Mouse (Mus musculus) erythroblast, embryonic 14.5 days (primary cell): ENCODE measurements around the gene Gfy. TPM values are rescaled to one million over a fixed set of nuclear protein-coding genes. Genes with fewer than 3 reads are reported as not detected.
A peak's percentile ranks its signal among the peaks of the same experiment; 100 is the strongest.

Experiments used
- H3K27me3 ChIP-seq: 2 replicates; pipeline ENCODE4 v1.6.1; 2012; ENCODE audit warnings: inconsistent platforms; ENCODE audit not compliant: control insufficient read depth
- H3K36me3 ChIP-seq: 2 replicates; pipeline ENCODE4 v1.6.1; 2012; ENCODE audit warnings: mild to moderate bottlenecking, inconsistent platforms; ENCODE audit not compliant: control insufficient read depth
- H3K4me1 ChIP-seq: 2 replicates; pipeline ENCODE4 v1.6.1; 2012; ENCODE audit warnings: inconsistent platforms; ENCODE audit not compliant: control insufficient read depth
- H3K4me3 ChIP-seq: replicated peaks from 2 replicates; pipeline ENCODE3; 2012; ENCODE audit warnings: moderate library complexity, mild to moderate bottlenecking, inconsistent platforms
- H3K9me3 ChIP-seq: 2 replicates; pipeline ENCODE4 v1.6.1; 2012; ENCODE audit warnings: low read length, inconsistent platforms, mixed read lengths; ENCODE audit not compliant: control insufficient read depth
- GATA1 ChIP-seq: IDR thresholded peaks from 2 replicates; pipeline ENCODE4 v1.6.1; 2012; ENCODE audit warnings: low read length, inconsistent platforms, mixed read lengths
- TAL1 ChIP-seq: IDR thresholded peaks from 3 replicates; pipeline ENCODE4 v1.6.1; 2012; ENCODE audit warnings: low read length, inconsistent platforms, mixed read lengths
- polyA plus RNA-seq: library from polyadenylated mRNA; stranded (reverse); fragments of >175 nt; gene quantifications from 2 replicates; pipeline ENCODE4 v1.2.3, GENCODE M21; 2012

Gfy gene
- polyA plus RNA-seq, 1 experiment: not detected

DNA sequence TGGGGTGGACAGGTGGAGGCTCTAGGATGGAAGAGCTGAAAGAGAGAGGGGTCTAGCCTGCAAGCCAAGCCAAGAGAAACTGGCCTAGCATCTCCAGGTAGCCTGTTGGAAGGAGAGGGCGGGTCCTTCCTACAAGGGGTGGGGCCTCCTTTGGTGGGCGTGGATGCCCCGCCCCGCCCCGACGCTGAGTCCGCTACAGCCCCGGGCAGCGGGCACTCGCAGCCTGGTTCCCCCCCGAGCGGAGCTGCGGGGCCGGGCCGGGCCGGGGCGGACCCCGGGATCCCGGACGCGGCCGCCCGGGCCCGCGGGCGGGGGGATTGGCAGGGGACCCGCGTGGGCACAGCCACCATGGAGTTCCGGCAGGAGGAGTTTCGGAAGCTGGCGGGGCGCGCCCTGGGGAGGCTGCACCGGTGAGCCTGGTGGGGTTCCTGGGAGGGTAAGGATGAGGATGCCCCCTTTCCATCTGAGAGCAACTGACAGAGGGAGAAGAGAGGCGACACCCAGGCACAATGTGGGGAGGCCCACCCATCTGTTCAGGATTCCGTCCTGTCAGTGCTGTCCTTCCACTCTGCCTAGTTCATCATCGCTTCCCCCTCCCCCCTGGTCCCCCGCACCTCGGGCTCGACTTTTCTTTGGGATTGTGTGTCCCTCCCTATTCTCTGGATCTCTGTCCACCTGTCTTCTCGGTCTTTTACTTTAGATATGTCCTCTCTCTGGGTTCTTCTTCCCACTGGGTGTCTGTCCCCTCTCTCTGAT is 15.5 kb downstream of the Gfy start, which contains the start of gene Slc17a7:
Slc17a7 (plus strand) TSS at position 215 of the 756 bp plus-strand sequence.
- peak within 1 kb of the TSS; percentile 38 for H3K4me3 ChIP-seq
- H3K36me3 ChIP-seq: peaks cover 15% of the 10 kb centered on the region
- peaks cover 19% of the 10 kb centered on the region for H3K9me3 ChIP-seq
- peaks cover 71% of the 10 kb centered on the region for H3K27me3 ChIP-seq
- TF ChIP-seq TAL1 (no peak), GATA1 (no peak)
- H3K4me1 ChIP-seq: peaks cover 21% of the 10 kb centered on the region

DNA sequence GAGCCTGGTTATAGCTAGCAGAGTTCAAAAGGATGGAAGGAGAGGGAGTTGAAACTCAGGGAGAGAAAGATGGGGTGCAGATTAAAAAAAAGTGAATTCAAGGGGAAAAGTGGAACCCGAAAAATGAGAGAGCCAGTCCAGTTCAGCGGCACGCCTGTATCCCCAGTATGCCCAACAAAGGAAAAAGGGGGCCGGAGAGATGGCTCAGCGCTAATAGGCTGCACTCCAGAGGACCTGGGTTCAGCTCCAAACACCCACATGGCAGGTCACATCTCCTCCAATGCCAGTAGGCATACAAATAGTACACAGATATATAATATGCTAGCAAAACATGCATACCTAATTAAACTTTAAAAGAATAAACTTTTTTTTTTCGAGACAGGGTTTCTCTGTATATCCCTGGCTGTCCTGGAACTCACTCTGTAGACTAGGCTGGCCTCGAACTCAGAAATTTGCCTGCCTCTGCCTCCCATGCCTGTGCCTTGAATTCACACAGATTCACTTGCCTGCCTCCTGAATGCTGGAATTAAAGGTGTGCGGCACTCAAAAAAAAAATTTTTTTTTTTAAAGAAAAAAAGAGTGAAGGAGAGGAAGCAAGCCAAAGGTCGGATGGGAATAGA is 16.3 kb downstream of the Gfy start:
- peaks cover 11% of the 10 kb centered on the region for H3K9me3 ChIP-seq
- H3K36me3 ChIP-seq: peaks cover 23% of the 10 kb centered on the region
- peaks cover 62% of the 10 kb centered on the region for H3K27me3 ChIP-seq
- TF ChIP-seq GATA1: no peak
- TF ChIP-seq TAL1: no peak
- no peak overlapping the region for H3K4me3 ChIP-seq
- H3K4me1 ChIP-seq: peaks cover 21% of the 10 kb centered on the region

DNA sequence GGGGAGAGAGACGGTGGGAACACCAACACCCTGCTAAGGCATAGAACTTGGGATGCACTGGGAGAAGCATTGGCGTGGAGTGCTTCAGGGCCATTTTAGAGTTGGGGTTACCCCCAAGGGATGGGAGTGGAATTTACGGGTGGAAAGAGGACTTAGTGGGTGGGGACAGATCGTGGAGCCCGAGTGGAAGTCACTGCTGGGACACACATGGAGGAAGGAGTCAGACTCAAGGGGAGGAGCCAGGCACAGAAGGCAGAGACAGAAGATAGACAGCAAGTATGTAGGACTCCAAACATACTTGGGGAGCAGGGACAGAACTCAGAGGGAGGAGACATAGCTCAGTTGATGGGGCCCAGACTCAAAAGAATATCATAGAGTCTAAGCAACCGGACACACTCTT is 16.8 kb downstream of the Gfy start:
- H3K36me3 ChIP-seq: peaks cover 29% of the 10 kb centered on the region
- TF ChIP-seq TAL1 (no peak), GATA1 (no peak)
- peaks cover 6% of the 10 kb centered on the region; the same call in 1 of the 2 replicates for H3K9me3 ChIP-seq
- H3K4me1 ChIP-seq: peaks cover 21% of the 10 kb centered on the region
- peaks cover 57% of the 10 kb centered on the region for H3K27me3 ChIP-seq
- H3K4me3 ChIP-seq: peak overlapping the region; percentile 54

DNA sequence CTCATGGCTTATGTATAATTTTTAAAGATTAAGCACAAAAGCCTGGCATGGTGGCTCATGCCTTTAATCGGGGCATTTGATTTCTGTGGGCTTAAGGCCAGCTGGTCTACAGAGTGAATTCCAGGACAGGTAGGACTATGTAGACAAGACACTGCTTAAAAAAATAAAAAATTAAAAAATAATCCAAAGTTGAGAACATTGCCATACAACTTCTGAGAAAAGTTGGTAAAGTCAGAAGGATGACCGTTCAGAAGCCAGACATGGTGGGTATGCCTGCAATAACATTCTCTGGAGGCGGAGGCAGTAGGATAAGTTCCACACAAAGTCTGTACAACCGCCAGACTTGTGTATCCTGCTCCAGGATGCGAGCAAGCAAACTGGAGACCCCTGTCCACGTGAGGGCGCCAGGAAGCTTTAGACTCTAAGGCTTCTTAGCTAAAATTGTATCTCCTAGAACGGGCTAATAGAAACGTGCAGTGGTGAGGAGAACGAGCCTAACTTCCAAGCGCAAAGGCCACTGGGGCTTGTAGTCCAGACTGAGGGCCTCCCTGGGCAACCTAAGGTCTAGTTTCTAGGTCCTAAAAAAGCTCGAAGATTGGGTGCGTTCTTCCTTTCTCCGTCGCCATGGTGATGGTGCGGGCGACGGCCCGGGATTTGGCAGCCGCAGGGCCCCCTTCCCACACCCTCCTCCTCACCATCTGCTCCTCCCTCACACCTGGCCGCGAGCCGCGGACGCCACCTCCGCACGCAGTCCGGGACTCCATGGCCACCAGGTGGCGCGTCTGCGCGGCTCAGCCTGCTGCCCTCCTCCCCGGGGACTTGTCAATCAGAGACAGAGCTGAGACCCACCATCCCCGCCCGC is 17.5 kb downstream of the Gfy start:
- H3K9me3 ChIP-seq: peaks cover 2% of the 10 kb centered on the region; the same call in 1 of the 2 replicates
- no peak for TF ChIP-seq GATA1
- TF ChIP-seq TAL1: no peak
- H3K4me3 ChIP-seq: peak overlapping the region; percentile 54
- peaks cover 24% of the 10 kb centered on the region for H3K4me1 ChIP-seq
- peaks cover 34% of the 10 kb centered on the region for H3K36me3 ChIP-seq
- H3K27me3 ChIP-seq: peaks cover 50% of the 10 kb centered on the region

DNA sequence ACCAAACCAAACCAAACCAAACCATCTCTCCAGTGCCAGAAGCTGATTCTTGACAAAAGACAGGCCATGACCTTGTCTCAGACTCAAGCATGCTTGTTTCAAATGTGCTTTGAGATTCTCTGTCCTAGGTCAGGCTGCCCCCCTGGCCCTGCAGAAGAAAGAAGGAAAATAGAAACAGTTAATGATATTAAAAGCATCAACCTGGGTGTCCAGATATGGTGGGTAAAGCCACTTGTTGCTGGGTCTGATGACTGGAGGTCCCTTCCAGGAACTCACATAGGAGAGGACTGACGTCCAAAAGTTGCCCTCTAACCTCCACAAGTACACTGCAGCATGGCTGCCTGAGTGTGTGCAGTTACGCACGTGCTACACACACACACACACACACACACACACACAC is 18.5 kb downstream of the Gfy start:
- Histone ChIP-seq H3K36me3 (peaks cover 41% of the 10 kb centered on the region), H3K4me3 (no peak overlapping the region), H3K4me1 (peaks cover 25% of the 10 kb centered on the region), H3K27me3 (peaks cover 40% of the 10 kb centered on the region), H3K9me3 (peaks cover 2% of the 10 kb centered on the region; the same call in 1 of the 2 replicates)
- TF ChIP-seq GATA1 (no peak), TAL1 (no peak)

DNA sequence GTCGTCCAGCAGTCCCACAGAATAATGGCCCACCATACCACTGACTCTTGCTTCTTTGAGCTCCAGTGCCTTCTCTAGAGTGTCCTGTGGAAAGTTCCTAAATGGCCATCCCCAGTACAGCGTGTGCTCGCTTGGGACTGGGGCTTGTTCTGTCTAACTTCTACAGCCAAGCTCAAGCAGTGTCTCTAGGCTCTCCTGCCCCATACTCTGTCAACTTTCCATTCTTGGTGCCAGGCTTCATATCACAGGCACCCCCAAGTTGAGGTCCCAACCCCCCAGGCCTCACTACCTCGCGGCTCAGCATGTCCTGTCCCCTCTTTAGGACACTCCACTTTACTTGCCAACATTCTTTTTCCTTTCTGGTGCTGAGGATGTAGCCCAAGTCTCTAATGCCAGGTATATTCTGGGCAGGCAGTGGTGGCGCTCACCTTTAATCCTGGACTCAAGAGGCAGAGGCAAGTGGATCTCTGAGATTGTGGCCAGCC is 19.0 kb downstream of the Gfy start:
- Histone ChIP-seq H3K4me1 (peaks cover 29% of the 10 kb centered on the region), H3K9me3 (peaks cover 2% of the 10 kb centered on the region; the same call in 1 of the 2 replicates), H3K27me3 (peaks cover 35% of the 10 kb centered on the region), H3K4me3 (no peak overlapping the region), H3K36me3 (peaks cover 41% of the 10 kb centered on the region)
- TF ChIP-seq GATA1: no peak
- no peak for TF ChIP-seq TAL1

DNA sequence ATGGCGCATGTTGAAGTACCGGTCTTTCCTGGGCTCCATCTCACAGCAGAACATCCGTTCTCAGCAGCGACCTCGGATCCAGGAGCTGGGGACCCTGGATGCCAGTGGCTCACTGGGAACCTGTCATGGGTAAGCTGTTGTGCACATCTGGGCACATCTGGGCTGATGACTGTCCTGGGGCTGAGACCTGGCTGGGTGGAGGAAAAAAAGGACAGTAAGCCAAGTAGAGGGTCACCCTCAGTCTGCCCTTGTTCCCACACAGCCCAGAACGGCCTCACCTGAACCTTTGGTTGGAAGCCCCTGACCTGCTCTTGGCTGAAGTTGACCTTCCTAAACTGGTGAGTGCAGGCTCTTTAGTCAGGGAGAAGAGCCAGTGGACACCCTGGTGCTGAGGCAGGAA is 20.4 kb downstream of the Gfy start:
- Histone ChIP-seq H3K9me3 (peaks cover under 1% of the 10 kb centered on the region; the same call in 1 of the 2 replicates), H3K4me1 (peaks cover 34% of the 10 kb centered on the region), H3K36me3 (peaks cover 41% of the 10 kb centered on the region), H3K27me3 (peaks cover 21% of the 10 kb centered on the region), H3K4me3 (no peak overlapping the region)
- TF ChIP-seq GATA1: no peak
- TF ChIP-seq TAL1: no peak

DNA sequence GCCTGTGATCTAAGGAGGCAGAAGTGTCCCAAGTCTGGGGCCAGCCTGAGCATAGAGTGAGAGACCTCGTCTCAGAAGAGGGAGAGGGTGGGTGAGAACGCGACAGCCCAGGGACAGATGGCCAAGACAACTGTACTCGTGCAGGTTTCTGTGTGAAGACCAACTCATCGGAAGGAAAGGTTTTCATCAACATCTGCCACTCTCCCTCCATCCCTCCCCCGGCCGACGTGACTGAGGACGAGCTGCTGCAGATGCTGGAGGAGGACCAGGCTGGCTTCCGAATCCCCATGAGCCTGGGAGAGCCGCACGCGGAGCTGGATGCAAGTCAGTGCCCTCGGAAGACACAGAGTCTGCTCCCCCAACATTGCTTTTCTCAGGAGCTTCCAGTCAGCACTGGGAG is 21.9 kb downstream of the Gfy start:
- TF ChIP-seq TAL1 (no peak), GATA1 (no peak)

DNA sequence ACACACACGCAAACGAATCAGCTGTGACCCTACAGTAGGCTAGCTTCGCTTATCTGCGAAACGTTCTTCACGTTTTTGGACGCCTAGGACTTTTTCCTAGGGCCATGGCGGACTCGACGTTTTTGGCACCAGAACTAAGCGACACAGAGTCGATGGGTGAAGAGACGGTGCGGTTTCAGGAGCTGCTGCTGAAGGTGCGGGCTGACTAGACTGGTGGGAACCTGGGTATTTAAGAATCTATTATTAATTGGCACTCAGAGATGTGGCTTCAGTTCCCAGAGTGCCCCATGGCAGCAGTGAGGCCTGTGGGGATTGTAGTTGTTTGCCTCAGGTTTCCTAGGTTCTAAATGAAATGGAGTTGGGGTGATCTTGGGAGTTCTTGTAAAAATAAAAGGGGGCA is 23.2 kb downstream of the Gfy start:
- TF ChIP-seq GATA1: no peak
- no peak for TF ChIP-seq TAL1
- Histone ChIP-seq H3K27me3 (no peaks in the 10 kb centered on the region), H3K9me3 (no peaks in the 10 kb centered on the region), H3K4me3 (no peak overlapping the region), H3K4me1 (peaks cover 29% of the 10 kb centered on the region), H3K36me3 (peaks cover 41% of the 10 kb centered on the region)

More for the DNA sequence above, 21.9 kb downstream of the Gfy start:
- peaks cover 41% of the 10 kb centered on the region for H3K36me3 ChIP-seq
- H3K27me3 ChIP-seq: peaks cover 6% of the 10 kb centered on the region
- no peaks in the 10 kb centered on the region for H3K9me3 ChIP-seq
- no peak overlapping the region for H3K4me3 ChIP-seq
- peaks cover 35% of the 10 kb centered on the region for H3K4me1 ChIP-seq
